Mouse (Mus musculus) midbrain, embryonic 16.5 days (tissue): ENCODE data around the gene Setdb2. TPM values are rescaled to one million over a fixed set of nuclear protein-coding genes. Genes with fewer than 3 reads are reported as not detected.
"Not testable (repeated sequence)": the region's sequence is repeated elsewhere in the genome, so short reads cannot be mapped to it uniquely, and the experiment has no call there.

Source experiments
- ATAC-seq: fragments of 200-750 bp; cut with Nextera tagmentation; 2 replicates; pipeline ENCODE4 v1.8.0; 2017; ENCODE audit warnings: moderate TSS enrichment
- H3K27ac ChIP-seq: fragments of 300-500 bp; sonication (generic); 2 replicates; pipeline ENCODE4 v1.5.1; 2014; ENCODE audit warnings: mild to moderate bottlenecking, low read length, mixed read lengths
- H3K27me3 ChIP-seq: fragments of 300-500 bp; sonication (generic); 2 replicates; pipeline ENCODE4 v1.6.1; 2014; ENCODE audit warnings: low read depth, low read length, mixed read lengths; ENCODE audit not compliant: control insufficient read depth, insufficient read depth
- H3K36me3 ChIP-seq: fragments of 300-500 bp; sonication (generic); 2 replicates; pipeline ENCODE4 v1.6.1; 2014; ENCODE audit warnings: mild to moderate bottlenecking, low read length, moderate library complexity, mixed read lengths; ENCODE audit not compliant: control insufficient read depth, insufficient read depth
- H3K4me1 ChIP-seq: fragments of 300-500 bp; sonication (generic); 2 replicates; pipeline ENCODE4 v1.6.1; 2014; ENCODE audit warnings: mild to moderate bottlenecking, low read length, mixed read lengths; ENCODE audit not compliant: control insufficient read depth, insufficient read depth
- H3K4me2 ChIP-seq: fragments of 300-500 bp; sonication (generic); 2 replicates; pipeline ENCODE4 v1.6.1; 2014; ENCODE audit warnings: mild to moderate bottlenecking, low read length, mixed read lengths
- H3K4me3 ChIP-seq: fragments of 300-500 bp; sonication (generic); 2 replicates; pipeline ENCODE4 v1.5.1; 2014; ENCODE audit warnings: low read depth, mild to moderate bottlenecking, low read length, moderate library complexity, mixed read lengths
- H3K9ac ChIP-seq: fragments of 300-500 bp; sonication (generic); 2 replicates; pipeline ENCODE4 v1.6.1; 2014; ENCODE audit warnings: low read depth, low read length, mixed read lengths
- H3K9me3 ChIP-seq: fragments of 300-500 bp; sonication (generic); replicated peaks from 2 replicates; pipeline ENCODE4 v1.6.1; 2014; ENCODE audit warnings: mild to moderate bottlenecking, low read length, mixed read lengths; ENCODE audit not compliant: control insufficient read depth, poor library complexity, severe bottlenecking
- WGBS: fragments of 180-500 bp; shearing (Covaris S2); extraction: QIAGEN DNeasy Blood & Tissue Kit; methylation state at CpG from one replicate; pipeline ENCODE4 v1.1.7; 2014; 5-methylcytosine and 5-hydroxymethylcytosine counted together
- polyA plus RNA-seq: library from polyadenylated mRNA; unstranded; fragments of >200 nt; fragmentation: Nextera tagmentation; extraction: Ambion mirVana; gene quantifications from 2 replicates; pipeline ENCODE4 v1.2.1, GENCODE M21; 2015

The Setdb2 gene
- polyA plus RNA-seq, 1 experiment from 2014 or later: 6.0 TPM

- no peak for ATAC-seq
- 75% methylated on average over 2 of the region's 2 CpGs for WGBS
Measured at GRCm38 (mm10) chr14:59396999-59397398, 43.7 kb downstream of the Setdb2 start.

GRCm38 (mm10) chr14:59395281-59395680, 45.4 kb downstream of the Setdb2 start, which contains the start of gene Phf11c:
Phf11c (minus strand) TSS chr14:59395381.
- no peaks in the 10 kb centered on the region for H3K9me3 ChIP-seq
- H3K27me3 ChIP-seq: no peaks in the 10 kb centered on the region
- 95% methylated on average over 3 of the region's 3 CpGs for WGBS
- no peaks in the 10 kb centered on the region for H3K36me3 ChIP-seq
- H3K4me2 ChIP-seq: no peak within 1 kb of the TSS
- no peak within 1 kb of the TSS for H3K9ac ChIP-seq
- no peak for ATAC-seq
- H3K4me1 ChIP-seq: no peaks in the 10 kb centered on the region
- H3K4me3 ChIP-seq: no peak within 1 kb of the TSS
- no peak within 1 kb of the TSS for H3K27ac ChIP-seq

More at GRCm38 (mm10) chr14:59396999-59397398, 43.7 kb downstream of the Setdb2 start:
- Histone ChIP-seq H3K4me1 (no peaks in the 10 kb centered on the region), H3K9ac (no peak overlapping the region), H3K27me3 (no peaks in the 10 kb centered on the region), H3K27ac (no peak overlapping the region), H3K9me3 (no peaks in the 10 kb centered on the region), H3K4me3 (no peak overlapping the region), H3K4me2 (no peak overlapping the region), H3K36me3 (no peaks in the 10 kb centered on the region)

GRCm38 (mm10) chr14:59390181-59390580, 50.5 kb downstream of the Setdb2 start:
- WGBS: 76% methylated on average over 4 of the region's 4 CpGs
- H3K4me2 ChIP-seq, H3K4me3 ChIP-seq, H3K27ac ChIP-seq, H3K4me1 ChIP-seq, H3K27me3 ChIP-seq, H3K9ac ChIP-seq, ATAC-seq, H3K36me3 ChIP-seq, H3K9me3 ChIP-seq: not testable (repeated sequence)

- ATAC-seq: no peak
- Histone ChIP-seq H3K4me1 (no peaks in the 10 kb centered on the region), H3K27me3 (no peaks in the 10 kb centered on the region), H3K4me3 (no peak overlapping the region), H3K27ac (no peak overlapping the region), H3K9me3 (no peaks in the 10 kb centered on the region), H3K4me2 (no peak overlapping the region), H3K36me3 (no peaks in the 10 kb centered on the region), H3K9ac (no peak overlapping the region)
- 61% methylated on average over 1 of the region's 1 CpGs for WGBS
Measured at GRCm38 (mm10) chr14:59389532-59389931, 51.2 kb downstream of the Setdb2 start.

- WGBS: 93% methylated on average over 25 of the region's 25 CpGs
- no peak for ATAC-seq
- Histone ChIP-seq H3K36me3 (no peaks in the 10 kb centered on the region), H3K27me3 (no peaks in the 10 kb centered on the region), H3K9me3 (peaks cover 2% of the 10 kb centered on the region; the same call in 1 of the 2 replicates), H3K9ac (no peak overlapping the region), H3K4me3 (no peak overlapping the region), H3K4me1 (no peaks in the 10 kb centered on the region), H3K4me2 (no peak overlapping the region), H3K27ac (no peak overlapping the region)
Measured at GRCm38 (mm10) chr14:59370348-59371068, 70.2 kb downstream of the Setdb2 start.

GRCm38 (mm10) chr14:59366386-59367105, 74.1 kb downstream of the Setdb2 start:
- H3K4me3 ChIP-seq: no peak overlapping the region
- H3K27ac ChIP-seq: no peak overlapping the region
- no peak for ATAC-seq
- WGBS: 91% methylated on average over 8 of the region's 8 CpGs
- H3K4me2 ChIP-seq: no peak overlapping the region
- H3K4me1 ChIP-seq: no peaks in the 10 kb centered on the region
- H3K36me3 ChIP-seq: no peaks in the 10 kb centered on the region
- H3K27me3 ChIP-seq: no peaks in the 10 kb centered on the region
- H3K9ac ChIP-seq: no peak overlapping the region
- no peaks in the 10 kb centered on the region; the same call in 1 of the 2 replicates for H3K9me3 ChIP-seq

- ATAC-seq: no peak
- no peaks in the 10 kb centered on the region for H3K4me1 ChIP-seq
- H3K36me3 ChIP-seq: no peaks in the 10 kb centered on the region
- no peak within 1 kb of the TSS for H3K9ac ChIP-seq
- WGBS: 84% methylated on average over 6 of the region's 6 CpGs
- no peak within 1 kb of the TSS for H3K4me3 ChIP-seq
- no peaks in the 10 kb centered on the region for H3K27me3 ChIP-seq
- H3K9me3 ChIP-seq: no peaks in the 10 kb centered on the region
- H3K27ac ChIP-seq: no peak within 1 kb of the TSS
- H3K4me2 ChIP-seq: no peak within 1 kb of the TSS
Measured at GRCm38 (mm10) chr14:59365244-59365644, 75.4 kb downstream of the Setdb2 start, which contains the start of gene Phf11d. Phf11d (minus strand) TSS chr14:59365470.
